Mouse (Mus musculus) T-cell, adult 2 months (primary cell): Measurements from ENCODE around the gene Cdk7.

ENCODE experiments used
- DNase-seq: peaks from one replicate; pipeline ENCODE4 v3.0.0; 2022; ENCODE audit warnings: low spot score

Gene Cdk7

DNA sequence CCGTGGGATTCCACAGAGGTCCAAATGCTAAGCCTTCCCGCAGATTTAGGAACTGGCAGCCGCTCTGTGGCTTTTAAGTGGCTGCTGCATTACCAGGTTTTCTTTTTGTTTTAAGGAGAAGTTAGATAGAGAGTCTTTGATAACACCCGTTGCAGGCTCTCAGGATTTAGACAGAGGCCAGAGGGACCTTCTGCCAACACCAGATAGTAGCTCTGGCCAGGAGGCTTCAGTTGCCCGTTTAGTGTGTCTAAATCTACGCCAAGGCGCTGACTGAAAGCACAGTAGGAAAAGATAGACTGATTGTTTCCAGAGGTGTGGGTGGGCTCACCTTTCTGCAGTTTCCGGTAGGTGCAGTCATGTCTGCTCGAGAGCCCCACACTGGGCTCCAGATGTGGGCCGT is 5.5 kb downstream of the Cdk7 start:
- DNase-seq = no peak

DNA sequence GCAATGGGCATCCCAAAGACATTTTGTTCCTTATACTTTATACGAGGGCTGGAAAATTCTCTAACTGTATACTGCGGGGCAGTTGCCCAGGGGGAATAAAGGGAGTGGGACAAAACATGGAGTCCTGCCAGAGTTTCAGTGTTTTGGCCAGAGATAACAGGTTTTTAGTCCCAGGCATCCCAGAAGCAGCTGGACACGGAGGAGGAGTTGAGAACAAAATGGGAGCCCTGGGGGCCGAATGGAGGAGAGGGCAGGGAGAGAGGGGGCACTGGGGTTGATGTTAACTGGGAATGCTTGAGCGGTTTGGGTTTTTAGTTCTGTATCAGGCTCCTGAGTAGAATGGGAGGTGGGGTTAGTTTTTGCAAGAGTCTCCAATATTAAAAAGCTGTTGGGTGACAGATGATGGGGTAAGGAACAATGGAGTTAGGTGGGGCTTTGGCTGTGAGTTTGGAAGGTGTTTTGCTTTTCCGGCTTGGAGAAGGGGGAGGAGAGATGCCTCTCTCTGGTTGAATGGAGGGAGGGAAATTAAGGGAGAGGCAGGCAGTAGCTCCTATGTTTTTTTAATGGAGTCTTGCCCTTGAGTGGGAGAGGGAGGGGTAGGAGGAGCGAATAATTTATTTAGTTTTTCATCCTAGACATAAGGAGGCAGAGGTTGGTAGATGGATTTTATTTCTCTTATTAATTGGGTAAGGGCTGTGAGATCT is 6.5 kb downstream of the Cdk7 start:
- no peak for DNase-seq

GRCm38 (mm10) chr13:100721656-100722055 is 9.1 kb downstream of the Cdk7 start:
- DNase-seq = no peak

GRCm38 (mm10) chr13:100715467-100715866 is 15.3 kb downstream of the Cdk7 start:
- DNase-seq = no peak

- no peak for DNase-seq
Measured at GRCm38 (mm10) chr13:100706206-100706605, 24.5 kb downstream of the Cdk7 start.

GRCm38 (mm10) chr13:100703468-100703867 is 27.3 kb downstream of the Cdk7 start:
- no peak for DNase-seq

- DNase-seq = no peak
Measured at GRCm38 (mm10) chr13:100698866-100699265, 31.9 kb downstream of the Cdk7 start.

DNA sequence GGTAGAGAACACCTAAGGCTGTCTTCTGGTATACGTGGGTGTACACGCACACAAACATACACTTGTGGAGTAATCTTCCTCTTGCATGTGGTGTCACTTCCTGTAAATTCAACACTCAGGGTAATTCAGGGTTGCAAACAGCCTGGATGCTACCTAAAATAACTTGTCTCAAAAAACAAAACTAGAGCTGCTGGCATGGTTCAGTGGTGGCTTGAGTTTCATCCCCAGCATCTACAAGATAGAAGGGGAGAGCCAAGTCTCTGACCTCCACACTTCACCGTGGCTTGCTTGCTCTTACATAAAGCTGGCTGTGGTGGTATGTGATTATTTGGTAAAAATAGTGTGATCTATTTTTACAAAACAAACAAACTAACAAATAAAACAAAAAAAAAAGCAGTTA is 33.2 kb downstream of the Cdk7 start:
- DNase-seq = no peak

- no peak for DNase-seq
Measured at GRCm38 (mm10) chr13:100687513-100687912, 43.2 kb downstream of the Cdk7 start.

DNA sequence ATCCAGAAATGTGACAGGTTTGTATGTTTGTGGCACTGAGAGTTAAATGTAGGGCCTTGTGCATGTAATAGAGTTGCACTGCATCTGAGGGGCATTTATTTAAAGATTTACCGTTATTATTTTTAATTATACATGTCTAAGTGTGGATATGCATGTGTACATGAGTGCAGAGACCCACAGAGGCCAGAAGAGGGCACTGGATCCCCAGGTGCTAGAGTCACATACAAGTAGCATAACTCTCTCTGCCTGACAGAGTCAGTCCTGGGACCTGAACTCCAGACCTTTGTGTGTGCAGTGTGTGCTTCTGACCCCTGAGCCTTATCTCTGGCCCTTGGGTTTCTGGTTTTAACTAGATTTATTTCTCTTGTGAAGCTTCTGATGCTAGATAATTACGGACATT is 46.4 kb downstream of the Cdk7 start:
- DNase-seq = no peak

- DNase-seq = no peak
Measured at GRCm38 (mm10) chr13:100682837-100683236, 47.9 kb downstream of the Cdk7 start.

GRCm38 (mm10) chr13:100681615-100682014 is 49.1 kb downstream of the Cdk7 start:
- DNase-seq = no peak

GRCm38 (mm10) chr13:100675936-100676635 is 54.7 kb downstream of the Cdk7 start:
- DNase-seq = no peak

GRCm38 (mm10) chr13:100670181-100670741 is 60.5 kb downstream of the Cdk7 start:
- peak; percentile 13 for DNase-seq

DNA sequence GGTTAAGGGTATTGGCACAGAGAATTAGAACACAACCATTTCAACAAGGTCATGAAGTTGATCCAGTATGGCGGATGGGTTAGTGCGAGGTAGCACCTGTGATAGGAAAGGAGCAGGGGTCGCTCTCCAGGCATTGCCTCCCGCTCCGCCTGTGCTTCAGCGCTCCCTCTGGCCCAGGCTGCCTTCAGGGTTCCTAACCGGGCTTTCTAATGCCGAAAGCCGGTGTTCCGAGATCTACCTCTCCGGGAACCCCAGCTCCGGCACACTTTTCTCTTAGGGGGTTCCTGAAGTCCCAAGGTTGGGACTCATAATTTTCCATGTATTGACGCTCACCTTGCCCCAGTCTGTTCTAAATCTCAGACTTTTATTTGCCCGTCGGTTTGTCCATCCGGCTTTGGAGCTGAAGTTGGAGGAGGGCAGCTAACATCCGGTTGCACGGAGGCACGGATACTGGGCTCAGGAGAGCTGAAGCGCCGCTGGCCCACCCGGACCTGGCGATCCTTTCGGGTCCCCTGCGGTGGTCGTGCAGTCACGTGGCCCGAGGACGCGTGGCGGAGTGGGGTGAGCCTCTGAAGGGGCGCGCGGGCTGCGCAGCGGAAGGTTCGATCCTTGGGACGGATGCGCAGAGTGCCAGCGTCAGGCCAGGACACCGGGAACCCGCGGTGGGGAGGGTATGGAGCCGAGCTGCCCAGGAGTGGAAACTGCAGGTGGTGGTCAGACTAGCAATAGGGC is 61.3 kb downstream of the Cdk7 start, which contains the start of gene Ccdc125:
TSS of gene Ccdc125 (plus strand) at position 427 of the 732 bp plus-strand sequence.
- peak; percentile 44 for DNase-seq

- DNase-seq = peak; percentile 58
Measured at GRCm38 (mm10) chr13:100659864-100660456, 70.8 kb downstream of the Cdk7 start.

GRCm38 (mm10) chr13:100658091-100658490 is 72.6 kb downstream of the Cdk7 start:
- no peak for DNase-seq
